Mouse (Mus musculus) embryonic facial prominence, embryonic 11.5 days (tissue): ENCODE results near the gene Dph1. TPM values are rescaled to one million over a fixed set of nuclear protein-coding genes. Genes with fewer than 3 reads are reported as not detected.
A peak's percentile ranks its signal among the peaks of the same experiment; 100 is the strongest.

Source experiments
- ATAC-seq: fragments of 200-750 bp; cut with Nextera tagmentation; replicated peaks from 2 replicates; pipeline ENCODE4 v1.8.0; 2017; ENCODE audit warnings: low read depth; ENCODE audit not compliant: insufficient number of reproducible peaks, low FRiP score, low TSS enrichment
- DNase-seq: peaks from one replicate; pipeline ENCODE4 v3.0.0-alpha.2; 2015; ENCODE audit warnings: low spot score
- H3K27ac ChIP-seq: fragments of 300-500 bp; sonication (generic); replicated peaks from 2 replicates; pipeline ENCODE4 v1.5.1; 2014; ENCODE audit warnings: mild to moderate bottlenecking, low read depth, low read length, control low read depth
- H3K27me3 ChIP-seq: fragments of 300-500 bp; sonication (generic); 2 replicates; pipeline ENCODE4 v1.6.1; 2014; ENCODE audit warnings: mild to moderate bottlenecking, low read length, moderate library complexity, mixed read lengths; ENCODE audit not compliant: control insufficient read depth, insufficient read depth
- H3K36me3 ChIP-seq: fragments of 300-500 bp; sonication (generic); replicated peaks from 2 replicates; pipeline ENCODE4 v1.6.1; 2014; ENCODE audit warnings: low read depth, mild to moderate bottlenecking, low read length, moderate library complexity, mixed read lengths; ENCODE audit not compliant: control insufficient read depth, insufficient read depth
- H3K4me1 ChIP-seq: fragments of 300-500 bp; sonication (generic); 2 replicates; pipeline ENCODE4 v1.6.1; 2014; ENCODE audit warnings: low read length, mixed read lengths; ENCODE audit not compliant: control insufficient read depth, insufficient read depth
- H3K4me2 ChIP-seq: fragments of 300-500 bp; sonication (generic); 2 replicates; pipeline ENCODE4 v1.6.1; 2014; ENCODE audit warnings: low read depth, mild to moderate bottlenecking, control low read depth, low read length, moderate library complexity
- H3K4me3 ChIP-seq: fragments of 300-500 bp; sonication (generic); 2 replicates; pipeline ENCODE4 v1.5.1; 2014; ENCODE audit warnings: low read depth, low read length, control low read depth
- H3K9ac ChIP-seq: fragments of 300-500 bp; sonication (generic); replicated peaks from 2 replicates; pipeline ENCODE4 v1.6.1; 2014; ENCODE audit warnings: mild to moderate bottlenecking, control low read depth, low read length
- H3K9me3 ChIP-seq: fragments of 300-500 bp; sonication (generic); replicated peaks from 2 replicates; pipeline ENCODE4 v1.6.1; 2016; ENCODE audit warnings: mild to moderate bottlenecking, low read length, inconsistent platforms, mixed read lengths; ENCODE audit not compliant: control insufficient read depth
- WGBS: fragments of 180-500 bp; shearing (Covaris S2); extraction: QIAGEN DNeasy Blood & Tissue Kit; methylation state at CpG from one replicate; pipeline ENCODE4 v1.1.7; 2014; 5-methylcytosine and 5-hydroxymethylcytosine counted together
- polyA plus RNA-seq: library from polyadenylated mRNA; unstranded; fragments of >200 nt; fragmentation: Nextera tagmentation; extraction: Ambion mirVana; gene quantifications from 2 replicates; pipeline ENCODE4 v1.2.1, GENCODE M21; 2014

Dph1 gene
- 20.0 and 23.2 TPM in 2 replicates for polyA plus RNA-seq

- WGBS = 40% methylated on average over 5 of the region's 5 CpGs
- Histone ChIP-seq H3K4me2 (peak within 1 kb of the TSS; percentile 87), H3K9ac (peak within 1 kb of the TSS; percentile 71), H3K36me3 (no peaks in the 10 kb centered on the region), H3K27ac (no peak within 1 kb of the TSS), H3K9me3 (no peaks in the 10 kb centered on the region), H3K4me3 (peak within 1 kb of the TSS; percentile 84), H3K27me3 (peaks cover 29% of the 10 kb centered on the region), H3K4me1 (peaks cover 17% of the 10 kb centered on the region)
- no peak for DNase-seq
- no peak for ATAC-seq
These were observed at the start of gene Dph1 for GRCm38 (mm10) chr11:75190905-75191441. TSS of gene Dph1 (minus strand) at chr11:75191241.

GRCm38 (mm10) chr11:75240158-75240934 is 49.3 kb upstream of the Dph1 start:
- H3K27me3 ChIP-seq = no peaks in the 10 kb centered on the region
- no peak for ATAC-seq
- H3K36me3 ChIP-seq = no peaks in the 10 kb centered on the region
- no peaks in the 10 kb centered on the region for H3K4me1 ChIP-seq
- 78% methylated on average over 13 of the region's 13 CpGs for WGBS
- no peak overlapping the region for H3K4me2 ChIP-seq
- no peak for DNase-seq
- H3K9me3 ChIP-seq = no peaks in the 10 kb centered on the region
- no peak overlapping the region for H3K27ac ChIP-seq
- H3K4me3 ChIP-seq = no peak overlapping the region
- no peak overlapping the region for H3K9ac ChIP-seq

DNA sequence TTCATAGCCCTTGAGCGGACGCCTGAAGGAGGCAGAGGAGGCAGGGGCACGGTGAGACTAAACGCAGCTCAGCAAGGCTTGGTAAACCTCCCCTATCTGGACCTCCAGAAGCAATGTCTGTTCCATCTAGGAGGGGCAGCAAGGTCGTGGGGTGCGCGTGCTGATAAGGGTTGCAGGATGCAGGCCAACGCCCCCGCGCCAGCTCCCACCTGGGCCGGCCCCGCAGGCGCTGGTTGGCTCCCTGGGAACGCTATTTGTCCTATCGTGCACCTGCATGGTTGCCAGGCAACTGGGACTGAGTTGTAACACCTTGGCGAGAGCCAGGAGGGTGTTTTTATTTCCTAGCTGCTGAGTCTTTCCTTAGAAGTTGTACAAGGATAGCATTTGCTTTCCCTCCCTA is 43.7 kb upstream of the Dph1 start:
- H3K4me2 ChIP-seq = no peak overlapping the region
- peaks cover 6% of the 10 kb centered on the region; the same call in 1 of the 2 replicates for H3K27me3 ChIP-seq
- no peak for DNase-seq
- no peak overlapping the region for H3K27ac ChIP-seq
- no peak for ATAC-seq
- H3K9ac ChIP-seq = no peak overlapping the region
- no peaks in the 10 kb centered on the region for H3K36me3 ChIP-seq
- H3K4me1 ChIP-seq = no peaks in the 10 kb centered on the region; the same call in 1 of the 2 replicates
- 11% methylated on average over 16 of the region's 16 CpGs for WGBS
- no peaks in the 10 kb centered on the region for H3K9me3 ChIP-seq
- no peak overlapping the region for H3K4me3 ChIP-seq

GRCm38 (mm10) chr11:75232434-75232833 is 41.4 kb upstream of the Dph1 start:
- no peaks in the 10 kb centered on the region for H3K36me3 ChIP-seq
- no peak overlapping the region for H3K27ac ChIP-seq

DNA sequence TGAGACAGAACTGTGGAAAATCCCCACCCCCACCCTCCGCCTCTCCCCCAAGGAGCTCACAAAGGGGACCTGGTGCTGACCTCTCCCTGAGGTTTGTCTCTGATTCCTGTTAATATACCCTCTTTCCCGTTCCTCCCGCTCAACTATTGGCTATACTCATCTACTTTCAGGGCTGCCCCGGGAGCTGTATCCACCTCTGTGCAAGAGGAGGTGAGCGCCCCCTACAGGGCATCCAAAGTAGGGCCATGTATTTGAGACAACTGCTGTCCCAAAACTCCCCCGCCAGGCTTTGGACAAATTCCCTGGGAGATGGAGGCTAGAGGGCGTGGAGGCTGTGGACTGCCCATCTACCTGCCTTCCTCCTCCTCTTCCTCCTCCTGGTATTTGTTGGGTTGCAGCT is 40.7 kb upstream of the Dph1 start:
- 10% methylated on average over 7 of the region's 7 CpGs for WGBS
- 0 out of 2 replicates have a peak, but pooled peaks have one; percentile 65 for ATAC-seq
- H3K27me3 ChIP-seq = peaks cover 6% of the 10 kb centered on the region; the same call in 1 of the 2 replicates

More at GRCm38 (mm10) chr11:75232434-75232833, 41.4 kb upstream of the Dph1 start:
- DNase-seq = no peak
- H3K4me1 ChIP-seq = no peaks in the 10 kb centered on the region; the same call in 1 of the 2 replicates
- no peak for ATAC-seq
- H3K4me2 ChIP-seq = no peak overlapping the region
- no peak overlapping the region for H3K9ac ChIP-seq
- H3K9me3 ChIP-seq = no peaks in the 10 kb centered on the region
- 75% methylated on average over 4 of the region's 4 CpGs for WGBS
- no peak overlapping the region for H3K4me3 ChIP-seq
- peaks cover 6% of the 10 kb centered on the region; the same call in 1 of the 2 replicates for H3K27me3 ChIP-seq

GRCm38 (mm10) chr11:75230272-75230760 is 39.3 kb upstream of the Dph1 start:
- no peaks in the 10 kb centered on the region for H3K9me3 ChIP-seq
- no peaks in the 10 kb centered on the region; the same call in 1 of the 2 replicates for H3K4me1 ChIP-seq
- H3K27me3 ChIP-seq = peaks cover 6% of the 10 kb centered on the region; the same call in 1 of the 2 replicates
- no peak overlapping the region for H3K4me3 ChIP-seq
- no peak overlapping the region for H3K4me2 ChIP-seq
- H3K27ac ChIP-seq = no peak overlapping the region
- no peaks in the 10 kb centered on the region for H3K36me3 ChIP-seq
- 90% methylated on average over 6 of the region's 6 CpGs for WGBS
- no peak for ATAC-seq
- no peak for DNase-seq
- no peak overlapping the region for H3K9ac ChIP-seq

More for the DNA sequence above, 40.7 kb upstream of the Dph1 start:
- no peaks in the 10 kb centered on the region; the same call in 1 of the 2 replicates for H3K4me1 ChIP-seq
- H3K27ac ChIP-seq = no peak overlapping the region
- H3K9me3 ChIP-seq = no peaks in the 10 kb centered on the region
- no peak overlapping the region for H3K9ac ChIP-seq
- H3K4me2 ChIP-seq = no peak overlapping the region
- no peak overlapping the region for H3K4me3 ChIP-seq
- DNase-seq = peak; percentile 77
- no peaks in the 10 kb centered on the region for H3K36me3 ChIP-seq

DNA sequence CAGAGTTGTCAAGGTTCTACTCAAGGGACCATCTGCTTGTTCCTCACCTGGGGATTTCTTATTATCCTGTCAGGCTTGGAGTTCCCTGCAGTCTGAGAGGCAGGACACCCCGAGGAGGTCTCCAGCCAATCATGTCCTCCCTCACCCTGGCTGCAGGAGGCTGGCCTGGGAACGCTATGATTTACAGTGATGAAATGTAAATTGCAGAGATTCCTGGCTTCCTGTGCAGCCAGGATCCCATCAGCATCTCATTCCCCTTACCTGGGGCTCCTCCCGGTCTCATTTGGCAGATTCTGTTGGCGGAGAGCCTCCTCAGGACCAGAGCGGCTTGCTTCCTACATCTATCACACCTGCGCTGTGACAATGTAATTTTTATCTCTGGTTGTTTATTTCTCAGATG is 38.2 kb upstream of the Dph1 start:
- 91% methylated on average over 6 of the region's 6 CpGs for WGBS
- Histone ChIP-seq H3K9me3 (no peaks in the 10 kb centered on the region), H3K27me3 (peaks cover 1% of the 10 kb centered on the region; the same call in 1 of the 2 replicates), H3K4me2 (no peak overlapping the region), H3K9ac (no peak overlapping the region), H3K4me3 (no peak overlapping the region), H3K27ac (no peak overlapping the region), H3K4me1 (no peaks in the 10 kb centered on the region; the same call in 1 of the 2 replicates), H3K36me3 (no peaks in the 10 kb centered on the region)
- ATAC-seq (no peak), DNase-seq (no peak)

DNA sequence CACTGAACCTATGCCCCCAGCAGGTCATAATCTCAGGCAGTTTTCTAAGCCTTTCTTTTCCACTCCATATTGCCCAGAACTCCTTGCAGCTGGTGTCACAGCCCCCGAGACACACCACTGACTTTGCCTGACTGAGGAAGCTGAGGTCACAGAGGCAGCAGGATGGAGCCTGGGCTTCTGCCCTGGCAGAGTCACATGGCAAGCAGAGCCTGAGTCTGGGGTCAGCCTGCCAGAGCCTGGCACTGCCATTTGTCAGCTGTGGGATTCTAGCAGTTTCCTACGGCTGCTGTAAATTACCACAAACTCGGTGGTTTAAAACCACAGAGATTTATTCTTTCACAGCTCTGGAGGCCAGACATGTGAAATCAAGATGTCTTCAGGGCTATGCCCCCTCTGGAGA is 36.6 kb upstream of the Dph1 start:
- Histone ChIP-seq H3K4me3 (no peak overlapping the region), H3K36me3 (no peaks in the 10 kb centered on the region), H3K9ac (no peak overlapping the region), H3K27ac (no peak overlapping the region), H3K9me3 (no peaks in the 10 kb centered on the region), H3K4me1 (no peaks in the 10 kb centered on the region; the same call in 1 of the 2 replicates), H3K4me2 (no peak overlapping the region), H3K27me3 (no peaks in the 10 kb centered on the region)
- 69% methylated on average over 3 of the region's 3 CpGs for WGBS
- no peak for ATAC-seq
- no peak for DNase-seq
